Mouse (Mus musculus) MEL (cell line): Measurements from ENCODE around the gene Pycard. TPM values are rescaled to one million over a fixed set of nuclear protein-coding genes. Genes with fewer than 3 reads are reported as not detected.

Experiments used
- DNase-seq: peaks from one replicate; pipeline ENCODE4 v3.0.0; 2011; ENCODE audit warnings: low read depth, low spot score
- H3K27ac ChIP-seq: 2 replicates; pipeline ENCODE4 v1.5.1; 2012; ENCODE audit warnings: low read depth, mild to moderate bottlenecking, control low read depth, low read length, moderate library complexity; ENCODE audit not compliant: control insufficient read depth
- H3K27me3 ChIP-seq, 2 experiments: fragments of 150-350 bp in 1 of 2; sonication (generic) in 1 of 2; 2 replicates each; pipeline ENCODE4 v1.6.1; 2012; ENCODE audit warnings: low read length in 2 of 2, mild to moderate bottlenecking in 2 of 2, improper control_type of control experiment in 1 of 2, moderate library complexity in 1 of 2; ENCODE audit not compliant: insufficient read depth in 2 of 2, control insufficient read depth in 1 of 2
- H3K36me3 ChIP-seq, 2 experiments: 2 replicates each; pipeline ENCODE4 v1.6.1; 2012 to 2014; ENCODE audit warnings: low read length in 2 of 2, improper control_type of control experiment in 1 of 2, inconsistent platforms in 1 of 2, mild to moderate bottlenecking in 1 of 2; ENCODE audit not compliant: insufficient read depth in 2 of 2, control insufficient read depth in 1 of 2
- H3K4me1 ChIP-seq, 2 experiments: fragments of 150-350 bp in 1 of 2; sonication (generic) in 1 of 2; 2 replicates each; pipeline ENCODE4 v1.6.1; 2012; ENCODE audit warnings: low read length in 2 of 2, improper control_type of control experiment in 1 of 2, mild to moderate bottlenecking in 1 of 2; ENCODE audit not compliant: insufficient read depth in 2 of 2, control insufficient read depth in 1 of 2
- H3K4me3 ChIP-seq, 2 experiments: fragments of 150-350 bp in 1 of 2; sonication (generic) in 1 of 2; 2 replicates each; pipeline ENCODE4 v1.5.1; 2012; ENCODE audit warnings: low read depth in 2 of 2, low read length in 2 of 2, mild to moderate bottlenecking in 2 of 2, moderate library complexity in 2 of 2, control low read depth in 1 of 2, improper control_type of control experiment in 1 of 2; ENCODE audit not compliant: control insufficient read depth in 1 of 2, insufficient read depth in 1 of 2
- H3K79me2 ChIP-seq: 2 replicates; pipeline ENCODE4 v1.6.1; 2012; ENCODE audit warnings: mild to moderate bottlenecking, low read length, moderate library complexity; ENCODE audit not compliant: control insufficient read depth, poor library complexity, insufficient read depth
- H3K9ac ChIP-seq: 2 replicates; pipeline ENCODE4 v1.6.1; 2012; ENCODE audit warnings: low read depth, mild to moderate bottlenecking, control low read depth, low read length, moderate library complexity; ENCODE audit not compliant: control insufficient read depth, poor library complexity, severe bottlenecking
- H3K9me3 ChIP-seq: fragments of 150-350 bp; sonication (generic); replicated peaks from 2 replicates; pipeline ENCODE4 v1.6.1; 2012; ENCODE audit warnings: mild to moderate bottlenecking, low read length, improper control_type of control experiment, moderate library complexity; ENCODE audit not compliant: insufficient read depth
- BHLHE40 ChIP-seq: IDR thresholded peaks from 2 replicates; pipeline ENCODE4 v1.6.1; 2012; ENCODE audit warnings: low read depth, mild to moderate bottlenecking, inconsistent platforms, low read length, improper control_type of control experiment, borderline replicate concordance
- CHD1 ChIP-seq: IDR thresholded peaks from 2 replicates; pipeline ENCODE4 v1.6.1; 2012; ENCODE audit warnings: low read depth, mild to moderate bottlenecking, inconsistent platforms, low read length, improper control_type of control experiment
- CHD2 ChIP-seq: IDR thresholded peaks from 2 replicates; pipeline ENCODE4 v1.6.1; 2011; ENCODE audit warnings: low read length, improper control_type of control experiment
- CTCF ChIP-seq, 3 experiments: IDR thresholded peaks in 2 of 3; conservative IDR thresholded peaks in 1 of 3; 2 replicates each; pipeline ENCODE4 v1.5.1; 2011 to 2012; ENCODE audit warnings: low read length in 3 of 3, low read depth in 2 of 3, mild to moderate bottlenecking in 2 of 3, improper control_type of control experiment in 1 of 3, inconsistent platforms in 1 of 3, mixed read lengths in 1 of 3, moderate library complexity in 1 of 3; ENCODE audit not compliant: control insufficient read depth in 1 of 3, insufficient read depth in 1 of 3, poor library complexity in 1 of 3, severe bottlenecking in 1 of 3
- E2F4 ChIP-seq: IDR thresholded peaks from 2 replicates; pipeline ENCODE4 v1.6.1; 2011; ENCODE audit warnings: low read depth, low read length, improper control_type of control experiment, borderline replicate concordance
- ELF1 ChIP-seq: IDR thresholded peaks from 2 replicates; pipeline ENCODE4 v1.6.1; 2014; ENCODE audit warnings: low read depth, mild to moderate bottlenecking, inconsistent platforms, low read length, improper control_type of control experiment, moderate library complexity
- EP300 ChIP-seq, 2 experiments: IDR thresholded peaks; 2 replicates each; pipeline ENCODE4 v1.6.1; 2011; ENCODE audit warnings: improper control_type of control experiment in 2 of 2, low read length in 2 of 2, low read depth in 1 of 2, mild to moderate bottlenecking in 1 of 2
- ETS1 ChIP-seq: IDR thresholded peaks from 2 replicates; pipeline ENCODE4 v1.6.1; 2012; ENCODE audit warnings: low read depth, mild to moderate bottlenecking, inconsistent platforms, low read length, improper control_type of control experiment, moderate library complexity
- GABPA ChIP-seq: IDR thresholded peaks from 2 replicates; pipeline ENCODE4 v1.6.1; 2012; ENCODE audit warnings: low read depth, mild to moderate bottlenecking, inconsistent platforms, low read length, improper control_type of control experiment, moderate library complexity
- GATA1 ChIP-seq: IDR thresholded peaks from 2 replicates; pipeline ENCODE4 v1.6.1; 2011; ENCODE audit warnings: low read depth, low read length, improper control_type of control experiment
- HCFC1 ChIP-seq: IDR thresholded peaks from 2 replicates; pipeline ENCODE4 v1.6.1; 2012; ENCODE audit warnings: low read depth, mild to moderate bottlenecking, inconsistent platforms, low read length, improper control_type of control experiment, moderate library complexity
- JUND ChIP-seq: IDR thresholded peaks from 2 replicates; pipeline ENCODE4 v1.6.1; 2011; ENCODE audit warnings: low read depth, mild to moderate bottlenecking, improper control_type of control experiment, low read length
- KAT2A ChIP-seq: conservative IDR thresholded peaks from 2 replicates; pipeline ENCODE4 v1.6.1; 2012; ENCODE audit warnings: low read depth, low read length, improper control_type of control experiment, inconsistent platforms
- MAFK ChIP-seq: IDR thresholded peaks from 2 replicates; pipeline ENCODE4 v1.6.1; 2011; ENCODE audit warnings: low read depth, mild to moderate bottlenecking, low read length, improper control_type of control experiment, borderline replicate concordance
- MAZ ChIP-seq: IDR thresholded peaks from 2 replicates; pipeline ENCODE4 v1.6.1; 2012; ENCODE audit warnings: low read depth, mild to moderate bottlenecking, inconsistent platforms, low read length, improper control_type of control experiment
- MEF2A ChIP-seq: IDR thresholded peaks from 2 replicates; pipeline ENCODE4 v1.6.1; 2014; ENCODE audit warnings: low read depth, mild to moderate bottlenecking, inconsistent platforms, low read length, improper control_type of control experiment; ENCODE audit not compliant: poor library complexity, insufficient replicate concordance, severe bottlenecking; ENCODE audit errors: extremely low read depth
- MXI1 ChIP-seq: IDR thresholded peaks from 2 replicates; pipeline ENCODE4 v1.6.1; 2011; ENCODE audit warnings: mild to moderate bottlenecking, low read depth, low read length, improper control_type of control experiment
- MYB ChIP-seq: IDR thresholded peaks from 2 replicates; pipeline ENCODE4 v1.6.1; 2011; ENCODE audit warnings: mild to moderate bottlenecking, low read depth, low read length, improper control_type of control experiment
- MYC ChIP-seq: IDR thresholded peaks from 2 replicates; pipeline ENCODE4 v1.6.1; 2011; ENCODE audit warnings: low read depth, mild to moderate bottlenecking, low read length, improper control_type of control experiment, moderate library complexity
- NELFE ChIP-seq: IDR thresholded peaks from 2 replicates; pipeline ENCODE4 v1.6.1; 2011; ENCODE audit warnings: low read depth, low read length, improper control_type of control experiment
- NRF1 ChIP-seq: IDR thresholded peaks from 2 replicates; pipeline ENCODE4 v1.6.1; 2014; ENCODE audit warnings: low read depth, mild to moderate bottlenecking, inconsistent platforms, low read length, improper control_type of control experiment, moderate library complexity; ENCODE audit not compliant: poor library complexity, insufficient read depth, severe bottlenecking
- POLR2AphosphoS2 ChIP-seq: IDR thresholded peaks from 2 replicates; pipeline ENCODE4 v1.6.1; 2011; ENCODE audit warnings: low read length, improper control_type of control experiment
- RAD21 ChIP-seq: IDR thresholded peaks from 2 replicates; pipeline ENCODE4 v1.6.1; 2011; ENCODE audit warnings: mild to moderate bottlenecking, low read depth, low read length, improper control_type of control experiment
- RCOR1 ChIP-seq: IDR thresholded peaks from 2 replicates; pipeline ENCODE4 v1.6.1; 2012; ENCODE audit warnings: low read depth, mild to moderate bottlenecking, inconsistent platforms, low read length, improper control_type of control experiment
- SIN3A ChIP-seq: IDR thresholded peaks from 2 replicates; pipeline ENCODE4 v1.6.1; 2012; ENCODE audit warnings: low read length, improper control_type of control experiment, inconsistent platforms
- SMC3 ChIP-seq: IDR thresholded peaks from 2 replicates; pipeline ENCODE4 v1.6.1; 2011; ENCODE audit warnings: low read depth, low read length, improper control_type of control experiment
- TAL1 ChIP-seq: IDR thresholded peaks from 2 replicates; pipeline ENCODE4 v1.6.1; 2012; ENCODE audit warnings: mild to moderate bottlenecking, inconsistent platforms, low read length, moderate library complexity, mixed read lengths
- TBP ChIP-seq: IDR thresholded peaks from 2 replicates; pipeline ENCODE4 v1.8.0; 2011; ENCODE audit warnings: low read depth, low read length, improper control_type of control experiment
- UBTF ChIP-seq: IDR thresholded peaks from 2 replicates; pipeline ENCODE4 v1.6.1; 2012; ENCODE audit warnings: low read depth, mild to moderate bottlenecking, inconsistent platforms, low read length, improper control_type of control experiment, moderate library complexity, borderline replicate concordance; ENCODE audit not compliant: insufficient read depth
- USF1 ChIP-seq: IDR thresholded peaks from 2 replicates; pipeline ENCODE4 v1.6.1; 2014; ENCODE audit warnings: low read depth, mild to moderate bottlenecking, inconsistent platforms, low read length, improper control_type of control experiment, moderate library complexity
- USF2 ChIP-seq, 2 experiments: IDR thresholded peaks; 2 replicates each; pipeline ENCODE4 v1.6.1; 2011 to 2012; ENCODE audit warnings: improper control_type of control experiment in 2 of 2, low read length in 2 of 2, borderline replicate concordance in 1 of 2, inconsistent platforms in 1 of 2, low read depth in 1 of 2, mild to moderate bottlenecking in 1 of 2; ENCODE audit not compliant: insufficient read depth in 1 of 2
- ZC3H11A ChIP-seq: IDR thresholded peaks from 2 replicates; pipeline ENCODE4 v1.6.1; 2012; ENCODE audit warnings: low read depth, mild to moderate bottlenecking, inconsistent platforms, low read length, improper control_type of control experiment
- ZKSCAN1 ChIP-seq: IDR thresholded peaks from 2 replicates; pipeline ENCODE4 v1.6.1; 2012; ENCODE audit warnings: low read depth, mild to moderate bottlenecking, inconsistent platforms, low read length, improper control_type of control experiment, moderate library complexity
- ZMIZ1 ChIP-seq: IDR thresholded peaks from 2 replicates; pipeline ENCODE4 v1.6.1; 2012; ENCODE audit warnings: low read depth, mild to moderate bottlenecking, inconsistent platforms, low read length, improper control_type of control experiment, moderate library complexity
- ZNF384 ChIP-seq: IDR thresholded peaks from 2 replicates; pipeline ENCODE4 v1.6.1; 2012; ENCODE audit warnings: low read depth, mild to moderate bottlenecking, inconsistent platforms, low read length, improper control_type of control experiment
- polyA plus RNA-seq, 2 experiments: library from polyadenylated mRNA; stranded (reverse) in 1 of 2; unstranded in 1 of 2; fragments of >175 nt in 1 of 2; fragments of >200 nt in 1 of 2; gene quantifications; 2 replicates each; pipeline versions ENCODE4 v1.2.1 to v1.2.4; 2012; ENCODE audit warnings: low replicate concordance in 2 of 2, low read depth in 1 of 2; ENCODE audit not compliant: insufficient read length in 2 of 2, insufficient read depth in 1 of 2, missing spikeins in 1 of 2
- total RNA-seq: library from RNA; depleted of rRNA; stranded (reverse); fragments of 300-350 nt; gene quantifications from 2 replicates; pipeline ENCODE4 v1.2.3, GENCODE M21; 2012

Pycard gene
- total and polyA plus RNA-seq, 3 experiments: 0.12 to 0.24 TPM; not detected in 1

DNA sequence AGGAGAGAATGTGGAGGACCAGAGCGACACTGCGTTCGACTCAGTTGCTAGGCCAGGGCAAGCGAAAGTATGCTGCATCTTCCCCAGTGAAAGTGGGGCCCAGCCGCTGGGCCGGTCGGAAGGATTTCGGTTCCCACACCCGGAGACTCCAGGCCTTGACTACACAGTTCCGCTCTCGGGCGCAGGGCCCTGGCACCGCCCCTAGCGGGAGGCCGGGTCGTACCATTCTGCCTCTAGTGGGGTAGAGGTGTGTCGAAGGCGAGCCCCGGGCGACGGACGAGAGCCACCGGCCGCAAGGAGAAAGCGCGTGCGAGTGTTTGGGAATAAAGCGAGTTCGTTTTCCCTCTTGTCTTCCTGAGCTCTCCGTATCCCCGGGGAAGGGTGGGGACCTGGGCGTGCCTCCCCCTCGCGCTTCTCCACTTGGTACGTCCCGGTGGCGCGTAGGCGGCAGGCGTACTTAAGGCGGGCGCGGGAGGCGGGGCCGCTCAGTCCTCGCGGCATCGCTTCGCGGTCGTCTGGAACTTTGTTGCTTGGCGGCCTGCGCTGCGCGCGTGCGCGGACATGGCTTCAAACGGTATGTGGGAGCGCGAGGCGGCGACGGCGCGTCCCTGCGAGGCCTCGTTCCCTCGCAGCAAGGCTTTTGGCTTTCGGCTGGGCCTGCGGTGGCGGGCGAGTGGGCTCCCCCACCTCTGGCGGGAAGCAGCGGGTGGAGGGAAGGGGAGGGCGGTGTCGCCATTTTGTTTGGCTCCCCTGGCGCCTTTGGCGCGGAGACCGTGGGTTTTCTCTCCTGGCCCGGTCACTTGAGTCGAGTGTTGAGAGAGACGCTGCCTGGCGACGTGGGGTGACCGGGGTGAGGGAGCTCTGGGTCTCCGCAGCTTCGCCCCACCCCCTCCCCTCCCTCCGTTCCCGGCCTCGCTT is 26.4 kb downstream of the Pycard start, which contains the start of gene Fus:
Fus (plus strand) TSS at position 454 of the 918 bp plus-strand sequence.
- Histone ChIP-seq H3K4me3 (peak within 1 kb of the TSS; percentile 81 to 97), H3K9ac (peak within 1 kb of the TSS; percentile 99), H3K36me3 (peaks cover 14 to 32% of the 10 kb centered on the region in 2 experiments), H3K79me2 (peaks cover 40% of the 10 kb centered on the region), H3K9me3 (no peaks in the 10 kb centered on the region), H3K4me1 (peaks cover 3 to 17% of the 10 kb centered on the region in 2 experiments), H3K27ac (peak within 1 kb of the TSS; percentile 93), H3K27me3 (no peaks in the 10 kb centered on the region)
- DNase-seq: peak; percentile 96
- TF ChIP-seq TAL1 (no peak), RCOR1 (0 out of 2 replicates have a peak, but pooled peaks have one; percentile 12), ZNF384 (no peak), SIN3A (peak; percentile 91), GABPA (no peak), CHD2 (no peak), CHD1 (peak; percentile 100), RAD21 (no peak), E2F4 (peak; percentile 85; the same call in 1 of the 2 replicates), MYB (no peak), MXI1 (peak; percentile 91), NELFE (peak; percentile 100), MYC (peak; percentile 90; the same call in 1 of the 2 replicates), ETS1 (no peak; the same call in 1 of the 2 replicates), TBP (peak; percentile 96), ZC3H11A (no peak), SMC3 (no peak), USF2 (IDR thresholded peaks at IDR 0.05; ENCODE audit: borderline replicate concordance in 1 of 2, insufficient read depth in 1 of 2, low read depth in 1 of 2, low read length in 2 of 2) (no peak), USF1 (no peak), ZMIZ1 (peak; percentile 99), POLR2AphosphoS2 (peak; percentile 100), JUND (no peak), MEF2A (no peak; the same call in 1 of the 2 replicates), BHLHE40 (no peak), MAZ (peak; percentile 40), EP300 (IDR thresholded peaks at IDR 0.05; ENCODE audit: low read depth in 1 of 2, low read length in 2 of 2) (no peak), ELF1 (peak; percentile 71), HCFC1 (peak; percentile 81), NRF1 (peak; percentile 67), ZKSCAN1 (no peak), CTCF (IDR thresholded peaks at IDR 0.05 in 2 of 3, conservative IDR thresholded peaks at IDR 0.05 in 1 of 3; ENCODE audit: control insufficient read depth in 1 of 3, insufficient read depth in 1 of 3, low read depth in 2 of 3, low read length in 3 of 3, poor library complexity in 1 of 3, severe bottlenecking in 1 of 3) (no peak), GATA1 (no peak), MAFK (no peak), UBTF (no peak), KAT2A (no peak; the same call in 1 of the 2 replicates)
